Comparison of ENCODE assay signal across 8 mouse cellular contexts in the genomic region with DNA sequence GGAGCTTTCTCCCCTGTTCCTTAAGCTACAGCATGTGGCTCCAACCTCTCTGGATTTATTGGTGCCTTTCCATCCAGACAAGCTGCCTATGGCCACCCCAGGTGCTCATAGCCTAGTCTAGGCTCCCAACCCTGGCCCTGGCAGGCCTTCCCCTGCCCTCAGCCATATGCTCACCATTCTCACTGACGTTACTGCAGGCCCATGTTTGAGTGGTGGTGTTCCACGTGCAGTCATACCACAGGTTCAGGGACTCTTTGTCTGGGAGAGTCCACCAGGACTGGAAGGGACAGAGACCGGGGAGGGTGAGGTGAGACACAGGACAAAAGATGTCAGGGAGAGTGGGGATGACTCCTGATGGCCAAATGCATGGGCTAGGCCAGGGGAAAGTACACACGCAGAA. TPM values are rescaled to one million over a fixed set of nuclear protein-coding genes. Genes with fewer than 3 reads are reported as not detected.
A peak's percentile ranks its signal among the peaks of the same experiment; 100 is the strongest.
DNase-seq lines count a peak whose midpoint lies in the region; ATAC-seq and TF ChIP-seq lines count a peak whose summit lies in the region.
"Had no signal": no experiment of that assay in that cellular context is flagged by ENCODE, and none has a peak within 500 bp of the region (broad histone marks: within the 10 kb centered on the region; RNA-seq: fewer than 3 reads in every experiment).

No protein-coding gene starts in this region.

- H3K27me3 ChIP-seq in kidney, postnatal 0 days (ENCODE audit: insufficient read depth, low read length): no peaks in the 10 kb centered on the region
- H3K27me3 ChIP-seq in kidney, adult 2 months (replicated peaks; ENCODE audit: control insufficient read depth, insufficient read depth, low read length): no peaks in the 10 kb centered on the region
- no peaks in the 10 kb centered on the region for H3K27me3 ChIP-seq in heart, embryonic 16.5 days (ENCODE audit: control insufficient read depth, insufficient read depth, low read length)
- H3K27me3 ChIP-seq in liver, embryonic 16.5 days (ENCODE audit: control insufficient read depth, insufficient read depth, low read depth, low read length): no peaks in the 10 kb centered on the region

- peak overlapping the region; percentile 49 for H3K4me3 ChIP-seq in kidney, postnatal 0 days (replicated peaks; ENCODE audit: low read depth, low read length)
- H3K4me3 ChIP-seq in kidney, adult 2 months (ENCODE audit: insufficient read depth, low read depth, low read length): no peak overlapping the region
- peak overlapping the region; percentile 58 for H3K4me3 ChIP-seq in brown adipose tissue, adult 24 weeks (ENCODE audit: insufficient read depth, low read depth, low read length)
- peak overlapping the region; percentile 43 for H3K4me3 ChIP-seq in heart, embryonic 16.5 days (ENCODE audit: low read length)
- peak overlapping the region; percentile 60 for H3K4me3 ChIP-seq in liver, embryonic 16.5 days (ENCODE audit: low read depth, low read length)

- ATAC-seq in kidney, postnatal 0 days (replicated peaks; ENCODE audit: low FRiP score, low read depth): no peak
- no peak for ATAC-seq in heart, embryonic 16.5 days (replicated peaks; ENCODE audit: extremely low read depth, insufficient read depth, low FRiP score)
- ATAC-seq in liver, embryonic 16.5 days (ENCODE audit: low read depth): no peak

- H3K36me3 ChIP-seq in kidney, postnatal 0 days (ENCODE audit: insufficient read depth, low read length): no peaks in the 10 kb centered on the region
- H3K36me3 ChIP-seq in kidney, adult 2 months (ENCODE audit: control insufficient read depth, insufficient read depth, low read length): no peaks in the 10 kb centered on the region
- H3K36me3 ChIP-seq in heart, embryonic 16.5 days (ENCODE audit: control insufficient read depth, insufficient read depth): no peaks in the 10 kb centered on the region
- H3K36me3 ChIP-seq in liver, embryonic 16.5 days (ENCODE audit: control insufficient read depth, insufficient read depth): no peaks in the 10 kb centered on the region

- TF ChIP-seq CTCF in kidney, postnatal 0 days (IDR thresholded peaks at IDR 0.05; ENCODE audit: low read depth): no peak
- no peak for TF ChIP-seq CTCF in kidney, adult 2 months (conservative IDR thresholded peaks at IDR 0.05; ENCODE audit: insufficient read depth, insufficient read length, low read depth, low read length)

- H3K27ac ChIP-seq in kidney, postnatal 0 days: no peak overlapping the region
- H3K27ac ChIP-seq in kidney, adult 2 months (ENCODE audit: insufficient read depth, low read depth, low read length): no peak overlapping the region
- peak overlapping the region; percentile 35; the same call in 1 of the 2 replicates for H3K27ac ChIP-seq in brown adipose tissue, adult 24 weeks (replicated peaks; ENCODE audit: low read depth, low read length)
- H3K27ac ChIP-seq in heart, embryonic 16.5 days (ENCODE audit: low read length): peak overlapping the region; percentile 34; the same call in 1 of the 2 replicates
- no peak overlapping the region for H3K27ac ChIP-seq in liver, embryonic 16.5 days (ENCODE audit: low read length)

- H3K9me3 ChIP-seq in kidney, postnatal 0 days (replicated peaks; ENCODE audit: low read length): no peaks in the 10 kb centered on the region
- no peaks in the 10 kb centered on the region for H3K9me3 ChIP-seq in heart, embryonic 16.5 days (replicated peaks; ENCODE audit: control insufficient read depth, low read length)
- no peaks in the 10 kb centered on the region for H3K9me3 ChIP-seq in liver, embryonic 16.5 days (replicated peaks; ENCODE audit: control insufficient read depth, low read length)

- no peak for TF ChIP-seq POLR2A in kidney, adult 2 months (IDR thresholded peaks at IDR 0.05; ENCODE audit: low read depth, low read length)

- peaks cover 45% of the 10 kb centered on the region for H3K4me1 ChIP-seq in kidney, postnatal 0 days (replicated peaks; ENCODE audit: insufficient read depth, low read length)
- peaks cover 6% of the 10 kb centered on the region; the same call in 1 of the 2 replicates for H3K4me1 ChIP-seq in kidney, adult 2 months (ENCODE audit: control insufficient read depth, insufficient read depth, low read length)
- 0 out of 2 replicates have a peak, but pooled peaks cover 3% of the 10 kb centered on the region for H3K4me1 ChIP-seq in brown adipose tissue, adult 24 weeks (ENCODE audit: control insufficient read depth, insufficient read depth, insufficient read length, low read length)
- H3K4me1 ChIP-seq in heart, embryonic 16.5 days (ENCODE audit: control insufficient read depth, insufficient read depth, low read length): peaks cover 25% of the 10 kb centered on the region
- peaks cover 60% of the 10 kb centered on the region for H3K4me1 ChIP-seq in liver, embryonic 16.5 days (ENCODE audit: control insufficient read depth, low read depth, low read length)

- DNase-seq in kidney, postnatal 0 days (ENCODE audit: low spot score): no peak
- no peak for DNase-seq in kidney, adult 2 months
- no peak for DNase-seq in right cerebral cortex, postnatal 4 days
- no peak for DNase-seq in adrenal gland, adult (ENCODE audit: inconsistent age in 2 of 2, low spot score in 1 of 2)
- DNase-seq: cerebellum, adult 18-20 months had no signal

- WGBS in kidney, postnatal 0 days: 67% methylated on average over 4 of the region's 4 CpGs
- 72% methylated on average over 4 of the region's 4 CpGs for WGBS in kidney, adult 2 months
- 65% methylated on average over 4 of the region's 4 CpGs for WGBS in heart, embryonic 16.5 days
- WGBS in liver, embryonic 16.5 days (ENCODE audit: insufficient replicate concordance): 41% methylated on average over 4 of the region's 4 CpGs

- H3K4me2 ChIP-seq in kidney, postnatal 0 days (ENCODE audit: low read length): peak overlapping the region; percentile 64
- peak overlapping the region; percentile 51 for H3K4me2 ChIP-seq in heart, embryonic 16.5 days (ENCODE audit: low read depth, low read length)
- H3K4me2 ChIP-seq in liver, embryonic 16.5 days (ENCODE audit: low read depth, low read length): peak overlapping the region; percentile 69

- H3K9ac ChIP-seq in kidney, postnatal 0 days (ENCODE audit: low read depth, low read length): peak overlapping the region; percentile 60; the same call in 1 of the 2 replicates
- peak overlapping the region; percentile 53 for H3K9ac ChIP-seq in heart, embryonic 16.5 days (ENCODE audit: low read length)
- H3K9ac ChIP-seq in liver, embryonic 16.5 days (ENCODE audit: low read depth, low read length): peak overlapping the region; percentile 63

RNA-seq across cellular contexts. Expression of gene Emp3, which starts 1.4 kb away (rescaled TPM):
- polyA plus RNA-seq in kidney, postnatal 0 days (2015; fragmentation: Nextera tagmentation; extraction: Ambion mirVana): 170 and 171 TPM in 2 replicates
- 62.1 and 65.4 TPM in 2 replicates for polyA plus RNA-seq in kidney, adult 2 months (2012; rRNA removed)
- polyA plus RNA-seq in brown adipose tissue, adult 24 weeks (2012; ENCODE audit: insufficient read depth, insufficient read length, missing spikeins): 18.1 and 29.0 TPM in 2 replicates
- 87.4 and 92.8 TPM in 2 replicates for polyA plus RNA-seq in heart, embryonic 16.5 days (2015; fragmentation: Nextera tagmentation; extraction: Ambion mirVana)
- polyA plus RNA-seq in liver, embryonic 16.5 days (2015; fragmentation: Nextera tagmentation; extraction: Ambion mirVana): 55.5 and 56.5 TPM in 2 replicates

RNA-seq across cellular contexts. Expression of gene Ccdc114, which starts 4.1 kb away (rescaled TPM):
- 7.2 and 8.4 TPM in 2 replicates for polyA plus RNA-seq in kidney, postnatal 0 days (2015; fragmentation: Nextera tagmentation; extraction: Ambion mirVana)
- 8.6 and 8.9 TPM in 2 replicates for polyA plus RNA-seq in kidney, adult 2 months (2012; rRNA removed)
- polyA plus RNA-seq in brown adipose tissue, adult 24 weeks (2012; ENCODE audit: insufficient read depth, insufficient read length, missing spikeins): 1.2 and 1.7 TPM in 2 replicates
- 3.8 and 3.9 TPM in 2 replicates for polyA plus RNA-seq in heart, embryonic 16.5 days (2015; fragmentation: Nextera tagmentation; extraction: Ambion mirVana)
- polyA plus RNA-seq in liver, embryonic 16.5 days (2015; fragmentation: Nextera tagmentation; extraction: Ambion mirVana): 0.94 and 1.2 TPM in 2 replicates

RNA-seq across cellular contexts. Expression of gene Tmem143, which starts 23.0 kb away (rescaled TPM):
- polyA plus RNA-seq in kidney, postnatal 0 days (2015; fragmentation: Nextera tagmentation; extraction: Ambion mirVana): 6.2 and 6.7 TPM in 2 replicates
- 123 and 143 TPM in 2 replicates for polyA plus RNA-seq in kidney, adult 2 months (2012; rRNA removed)
- 151 and 189 TPM in 2 replicates for polyA plus RNA-seq in brown adipose tissue, adult 24 weeks (2012; ENCODE audit: insufficient read depth, insufficient read length, missing spikeins)
- polyA plus RNA-seq in heart, embryonic 16.5 days (2015; fragmentation: Nextera tagmentation; extraction: Ambion mirVana): 8.8 TPM in 2 replicates
- polyA plus RNA-seq in liver, embryonic 16.5 days (2015; fragmentation: Nextera tagmentation; extraction: Ambion mirVana): 3.5 and 4.3 TPM in 2 replicates

RNA-seq across cellular contexts. Expression of gene Syngr4, which starts 23.2 kb away (rescaled TPM):
- polyA plus RNA-seq in kidney, postnatal 0 days (2015; fragmentation: Nextera tagmentation; extraction: Ambion mirVana): 0.96 and 1.6 TPM in 2 replicates
- polyA plus RNA-seq in kidney, adult 2 months (2012; rRNA removed): 0.19 and 0.50 TPM in 2 replicates
- not detected in 2 replicates for polyA plus RNA-seq in brown adipose tissue, adult 24 weeks (2012; ENCODE audit: insufficient read depth, insufficient read length, missing spikeins)
- polyA plus RNA-seq in heart, embryonic 16.5 days (2015; fragmentation: Nextera tagmentation; extraction: Ambion mirVana): 0.91 and 1.4 TPM in 2 replicates
- polyA plus RNA-seq in liver, embryonic 16.5 days (2015; fragmentation: Nextera tagmentation; extraction: Ambion mirVana): 0.71 and 0.95 TPM in 2 replicates

RNA-seq across cellular contexts. Expression of gene Grin2d, which starts 41.6 kb away (rescaled TPM):
- 0.29 and 0.32 TPM in 2 replicates for polyA plus RNA-seq in kidney, postnatal 0 days (2015; fragmentation: Nextera tagmentation; extraction: Ambion mirVana)
- 0.45 and 0.50 TPM in 2 replicates for polyA plus RNA-seq in kidney, adult 2 months (2012; rRNA removed)
- polyA plus RNA-seq in brown adipose tissue, adult 24 weeks (2012; ENCODE audit: insufficient read depth, insufficient read length, missing spikeins): not detected in 2 replicates
- polyA plus RNA-seq in heart, embryonic 16.5 days (2015; fragmentation: Nextera tagmentation; extraction: Ambion mirVana): 0.14 and 0.17 TPM in 2 replicates
- polyA plus RNA-seq in liver, embryonic 16.5 days (2015; fragmentation: Nextera tagmentation; extraction: Ambion mirVana): 0.04 and 0.05 TPM in 2 replicates

Comparison
In these comparisons a context has a peak if more than half of its experiments do, and no peak if none do; other contexts are left out.
1. RNA of gene Tmem143, which starts 23.0 kb away (polyA plus RNA-seq): 151 to 189 TPM in brown adipose tissue, adult 24 weeks and 123 to 143 TPM in kidney, adult 2 months; 8.8 TPM in heart, embryonic 16.5 days, 6.2 to 6.7 TPM in kidney, postnatal 0 days and 3.5 to 4.3 TPM in liver, embryonic 16.5 days; every median in the first group is over 10 times any median in the second.
2. H3K27ac ChIP-seq: peak in brown adipose tissue, adult 24 weeks (single experiment) and heart, embryonic 16.5 days (single experiment); none in kidney, postnatal 0 days (single experiment), kidney, adult 2 months (single experiment) and liver, embryonic 16.5 days (single experiment).
3. Peak in every context shown above with its lines, with median percentiles within 50 percentile points of each other: H3K4me2 ChIP-seq and H3K9ac ChIP-seq.